22 mouse cellular contexts compared by ENCODE assay signal in the genomic region with DNA sequence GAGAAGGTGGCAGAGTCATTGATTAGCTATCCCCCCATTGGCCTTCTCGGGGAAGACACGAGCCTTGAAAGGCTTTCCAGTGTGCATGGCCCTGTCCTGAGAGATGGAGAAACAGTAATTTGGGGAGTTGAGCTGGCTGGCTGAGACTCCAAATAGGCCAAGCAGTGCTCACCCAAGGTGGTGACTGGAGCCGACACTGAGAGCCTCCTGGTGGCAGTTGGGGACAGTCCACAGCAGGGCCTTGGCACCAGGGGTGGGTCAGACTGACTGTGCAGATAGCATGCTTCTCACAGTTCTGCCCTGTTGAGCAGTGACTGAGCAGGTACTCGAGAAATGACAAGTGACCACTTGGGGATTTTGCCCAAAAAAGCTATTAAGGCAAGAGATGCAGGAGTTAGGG. TPM values are rescaled to one million over a fixed set of nuclear protein-coding genes. Genes with fewer than 3 reads are reported as not detected.
"Had no signal": no experiment of that assay in that cellular context is flagged by ENCODE, and none has a peak within 500 bp of the region (broad histone marks: within the 10 kb centered on the region; RNA-seq: fewer than 3 reads in every experiment).

No protein-coding gene starts in this region.

- ATAC-seq: intestine, embryonic 15.5 days; midbrain, embryonic 15.5 days had no signal

- H3K4me2 ChIP-seq: intestine, embryonic 15.5 days; limb, embryonic 13.5 days; lung, embryonic 14.5 days; midbrain, embryonic 12.5 days; midbrain, embryonic 15.5 days; neural tube, embryonic 12.5 days; neural tube, embryonic 15.5 days; stomach, embryonic 15.5 days had no signal

- H3K27ac ChIP-seq: intestine, embryonic 15.5 days; kidney, postnatal 0 days; layer of hippocampus, adult 2 months; limb, embryonic 10.5 days; limb, embryonic 13.5 days; midbrain, embryonic 12.5 days; midbrain, embryonic 15.5 days; neural tube, embryonic 12.5 days; neural tube, embryonic 15.5 days; stomach, embryonic 15.5 days had no signal

- DNase-seq: kidney, adult 2 months; kidney, postnatal 25 days; layer of hippocampus, adult 9-11 months; lung, embryonic 14.5 days; lung, postnatal 10 days; lung, postnatal 4 days; right cerebral cortex, adult 18-20 months; right cerebral cortex, postnatal 14 days; right cerebral cortex, postnatal 4 days; thymus, postnatal 25 days had no signal

- H3K4me1 ChIP-seq: intestine, embryonic 15.5 days; limb, embryonic 10.5 days; limb, embryonic 13.5 days; midbrain, embryonic 12.5 days; midbrain, embryonic 15.5 days; neural tube, embryonic 12.5 days; neural tube, embryonic 15.5 days; stomach, embryonic 15.5 days had no signal

- H3K9ac ChIP-seq: intestine, embryonic 15.5 days; limb, embryonic 13.5 days; lung, embryonic 14.5 days; midbrain, embryonic 12.5 days; midbrain, embryonic 15.5 days; neural tube, embryonic 12.5 days; neural tube, embryonic 15.5 days; stomach, embryonic 15.5 days had no signal

- H3K4me3 ChIP-seq: intestine, embryonic 15.5 days; layer of hippocampus, adult 2 months; limb, embryonic 10.5 days; limb, embryonic 13.5 days; midbrain, embryonic 12.5 days; midbrain, embryonic 15.5 days; neural tube, embryonic 12.5 days; neural tube, embryonic 15.5 days; stomach, embryonic 15.5 days had no signal

- H3K9me3 ChIP-seq: intestine, embryonic 15.5 days; limb, embryonic 10.5 days; limb, embryonic 13.5 days; midbrain, embryonic 12.5 days; midbrain, embryonic 15.5 days; neural tube, embryonic 12.5 days; neural tube, embryonic 15.5 days; stomach, embryonic 15.5 days had no signal

- H3K27me3 ChIP-seq: intestine, embryonic 15.5 days; limb, embryonic 13.5 days; midbrain, embryonic 12.5 days; midbrain, embryonic 15.5 days; neural tube, embryonic 12.5 days; neural tube, embryonic 15.5 days; stomach, embryonic 15.5 days had no signal

RNA-seq across cellular contexts. Expression of a gene that starts 40.5 kb away (rescaled TPM):
- total RNA-seq: layer of hippocampus, adult 2 months; left cerebral cortex, postnatal 25 days had no signal
- polyA plus RNA-seq: kidney, adult 2 months; liver, adult 2 months had no signal
